Mouse (Mus musculus): Measurements from ENCODE around the gene Ano6. TPM values are rescaled to one million over a fixed set of nuclear protein-coding genes. Genes with fewer than 3 reads are reported as not detected.

The Ano6 gene
- polyA plus RNA-seq, 1 experiment from 2014 or later, result 52.3 TPM

DNA sequence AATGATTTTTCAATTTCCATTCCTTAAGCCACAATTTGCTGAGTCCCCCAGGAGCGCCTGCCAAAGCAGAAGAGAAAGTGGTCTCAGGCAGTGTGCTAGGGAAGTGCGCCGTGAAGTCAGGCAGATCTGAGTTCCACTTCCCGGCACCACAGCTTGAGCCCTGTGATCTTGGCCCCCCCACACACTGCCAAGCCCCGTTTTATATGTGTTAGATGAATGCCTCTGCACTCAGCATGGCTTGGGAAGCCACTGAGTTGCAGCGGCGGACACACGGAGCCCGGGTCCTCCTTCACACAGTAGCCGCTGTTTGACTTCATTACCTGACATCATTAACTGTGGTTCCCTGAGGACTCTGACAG is 172.5 kb downstream of the Ano6 start:
- Histone ChIP-seq H3K9ac (no peak overlapping the region), H3K4me2 (no peak overlapping the region), H3K4me3 (no peak overlapping the region), H3K27ac (no peak overlapping the region), H3K9me3 (no peaks in the 10 kb centered on the region), H3K4me1 (peaks cover 19% of the 10 kb centered on the region), H3K36me3 (peaks cover 36% of the 10 kb centered on the region), H3K27me3 (no peaks in the 10 kb centered on the region)
- 73% methylated on average over 10 of the region's 10 CpGs for WGBS
- ATAC-seq (ENCODE audit: insufficient number of reproducible peaks, insufficient read depth, low FRiP score, low TSS enrichment, low read depth), result no peak

GRCm38 (mm10) chr15:95963533-95964250 is 173.0 kb downstream of the Ano6 start:
- Histone ChIP-seq H3K4me3 (no peak overlapping the region), H3K4me2 (no peak overlapping the region), H3K27ac (no peak overlapping the region), H3K9ac (no peak overlapping the region), H3K36me3 (peaks cover 36% of the 10 kb centered on the region), H3K9me3 (no peaks in the 10 kb centered on the region), H3K27me3 (no peaks in the 10 kb centered on the region), H3K4me1 (peaks cover 19% of the 10 kb centered on the region)
- no peak for ATAC-seq (ENCODE audit: insufficient number of reproducible peaks, insufficient read depth, low FRiP score, low TSS enrichment, low read depth)
- 79% methylated on average over 12 of the region's 12 CpGs for WGBS

GRCm38 (mm10) chr15:95964251-95964561 is 173.6 kb downstream of the Ano6 start:
- no peak for ATAC-seq (ENCODE audit: insufficient number of reproducible peaks, insufficient read depth, low FRiP score, low TSS enrichment, low read depth)
- 67% methylated on average over 4 of the region's 4 CpGs for WGBS
- H3K9ac ChIP-seq, result no peak overlapping the region
- peaks cover 36% of the 10 kb centered on the region for H3K36me3 ChIP-seq
- H3K4me2 ChIP-seq, result no peak overlapping the region
- H3K9me3 ChIP-seq, result no peaks in the 10 kb centered on the region
- no peaks in the 10 kb centered on the region for H3K27me3 ChIP-seq
- peaks cover 19% of the 10 kb centered on the region for H3K4me1 ChIP-seq
- H3K27ac ChIP-seq, result no peak overlapping the region
- no peak overlapping the region for H3K4me3 ChIP-seq

DNA sequence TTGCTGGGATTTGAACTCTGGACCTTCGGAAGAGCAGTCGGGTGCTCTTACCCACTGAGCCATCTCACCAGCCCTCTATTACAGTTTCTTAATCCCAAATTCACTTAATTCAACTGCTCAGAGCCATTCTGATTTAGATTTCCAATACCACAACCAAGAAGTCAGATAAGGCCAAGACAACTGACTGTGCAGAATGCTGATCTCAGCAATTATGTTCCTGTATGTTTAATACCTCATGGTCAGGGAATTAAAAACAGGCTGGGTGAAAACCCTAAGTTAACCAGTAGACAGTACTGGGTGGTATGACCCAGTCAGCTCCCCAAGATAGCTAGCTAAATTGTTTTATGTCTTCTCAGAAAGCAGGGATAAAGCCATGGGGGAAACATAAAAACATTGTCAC is 176.3 kb downstream of the Ano6 start:
- Histone ChIP-seq H3K9me3 (no peaks in the 10 kb centered on the region), H3K27ac (no peak overlapping the region), H3K4me2 (no peak overlapping the region), H3K4me1 (peaks cover 19% of the 10 kb centered on the region), H3K27me3 (no peaks in the 10 kb centered on the region), H3K36me3 (peaks cover 43% of the 10 kb centered on the region), H3K4me3 (no peak overlapping the region), H3K9ac (no peak overlapping the region)
- no peak for ATAC-seq (ENCODE audit: insufficient number of reproducible peaks, insufficient read depth, low FRiP score, low TSS enrichment, low read depth)
- WGBS, result 95% methylated on average over 2 of the region's 2 CpGs

- no peak overlapping the region for H3K4me2 ChIP-seq
- ATAC-seq (ENCODE audit: insufficient number of reproducible peaks, insufficient read depth, low FRiP score, low TSS enrichment, low read depth), result no peak
- H3K9me3 ChIP-seq, result no peaks in the 10 kb centered on the region
- H3K4me3 ChIP-seq, result no peak overlapping the region
- peaks cover 19% of the 10 kb centered on the region for H3K4me1 ChIP-seq
- no peak overlapping the region for H3K9ac ChIP-seq
- peaks cover 45% of the 10 kb centered on the region for H3K36me3 ChIP-seq
- no peaks in the 10 kb centered on the region for H3K27me3 ChIP-seq
- no peak overlapping the region for H3K27ac ChIP-seq
- 79% methylated on average over 16 of the region's 16 CpGs for WGBS
Observed at GRCm38 (mm10) chr15:95967516-95968196, 177.0 kb downstream of the Ano6 start.

DNA sequence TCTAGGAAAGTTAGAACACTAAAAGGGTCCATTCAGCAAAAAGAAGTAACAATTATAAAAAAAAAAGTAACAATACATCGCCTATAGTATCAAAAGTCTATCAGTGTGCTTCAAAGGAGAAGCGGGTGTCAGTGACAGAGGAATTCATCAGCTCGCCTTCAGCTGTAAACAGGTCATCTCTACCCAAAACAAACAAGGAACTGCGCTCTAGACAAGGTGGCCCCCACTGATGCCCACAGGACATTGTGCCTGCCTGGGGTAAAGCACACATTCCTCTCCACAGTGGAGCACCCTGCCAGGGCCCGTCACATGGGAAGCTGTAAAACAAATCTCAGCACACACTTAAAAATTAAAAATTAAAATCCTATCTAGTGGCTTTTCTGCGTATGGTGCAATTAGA is 179.0 kb downstream of the Ano6 start:
- ATAC-seq (ENCODE audit: insufficient number of reproducible peaks, insufficient read depth, low FRiP score, low TSS enrichment, low read depth), result no peak
- H3K36me3 ChIP-seq, result peaks cover 62% of the 10 kb centered on the region
- no peaks in the 10 kb centered on the region for H3K27me3 ChIP-seq
- no peak overlapping the region for H3K4me2 ChIP-seq
- H3K4me1 ChIP-seq, result peaks cover 3% of the 10 kb centered on the region; the same call in 1 of the 2 replicates
- no peak overlapping the region for H3K4me3 ChIP-seq
- no peak overlapping the region for H3K27ac ChIP-seq
- no peaks in the 10 kb centered on the region for H3K9me3 ChIP-seq
- no peak overlapping the region for H3K9ac ChIP-seq
- WGBS, result 76% methylated on average over 6 of the region's 6 CpGs

DNA sequence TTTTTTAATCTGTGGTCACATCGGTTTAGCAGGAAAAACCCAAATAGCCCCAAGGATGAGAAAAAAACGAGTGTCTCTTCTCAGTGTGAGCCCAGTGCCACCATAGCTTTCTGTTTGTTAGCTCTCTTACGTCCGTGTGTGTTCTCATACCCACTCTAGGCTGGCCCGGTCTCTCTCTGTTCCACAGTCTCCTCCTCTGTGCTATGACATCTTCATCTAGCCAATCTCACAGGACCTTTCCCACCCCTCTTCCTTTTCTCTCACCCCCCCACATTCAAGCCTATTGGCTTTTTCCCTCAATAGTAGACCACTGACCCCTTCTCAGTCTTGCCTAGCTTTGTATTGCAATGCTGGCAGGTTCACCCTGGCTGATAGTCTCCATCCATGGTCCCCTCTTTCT is 179.5 kb downstream of the Ano6 start:
- no peak overlapping the region for H3K9ac ChIP-seq
- H3K27ac ChIP-seq, result no peak overlapping the region
- H3K36me3 ChIP-seq, result peaks cover 62% of the 10 kb centered on the region
- 79% methylated on average over 5 of the region's 5 CpGs for WGBS
- no peak overlapping the region for H3K4me3 ChIP-seq
- ATAC-seq (ENCODE audit: insufficient number of reproducible peaks, insufficient read depth, low FRiP score, low TSS enrichment, low read depth), result no peak
- H3K9me3 ChIP-seq, result no peaks in the 10 kb centered on the region
- no peaks in the 10 kb centered on the region for H3K4me1 ChIP-seq
- no peaks in the 10 kb centered on the region for H3K27me3 ChIP-seq
- no peak overlapping the region for H3K4me2 ChIP-seq

DNA sequence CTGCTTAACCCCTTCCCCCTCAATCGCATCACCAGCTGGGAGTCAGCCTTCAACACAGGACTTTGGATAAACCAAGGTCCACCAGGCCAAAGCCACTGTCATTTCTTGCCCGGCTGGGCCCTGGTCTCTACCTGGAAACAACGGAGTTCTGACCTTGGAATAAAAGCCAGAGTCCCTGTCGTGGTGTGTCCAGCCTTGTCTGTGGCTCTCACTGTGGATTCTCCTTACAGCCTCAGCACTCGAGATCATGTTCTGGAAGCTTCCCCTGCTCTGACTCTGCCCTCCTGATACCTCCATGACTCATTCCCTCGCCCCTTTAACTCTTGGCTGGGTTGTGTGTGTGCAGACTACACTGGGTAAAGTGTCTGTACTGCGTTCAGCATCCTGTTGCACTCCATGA is 180.0 kb downstream of the Ano6 start:
- H3K4me2 ChIP-seq, result no peak overlapping the region
- ATAC-seq (ENCODE audit: insufficient number of reproducible peaks, insufficient read depth, low FRiP score, low TSS enrichment, low read depth), result no peak
- no peaks in the 10 kb centered on the region for H3K9me3 ChIP-seq
- peaks cover 65% of the 10 kb centered on the region for H3K36me3 ChIP-seq
- no peak overlapping the region for H3K27ac ChIP-seq
- no peak overlapping the region for H3K9ac ChIP-seq
- H3K27me3 ChIP-seq, result no peaks in the 10 kb centered on the region
- no peaks in the 10 kb centered on the region for H3K4me1 ChIP-seq
- 91% methylated on average over 7 of the region's 7 CpGs for WGBS
- no peak overlapping the region for H3K4me3 ChIP-seq

DNA sequence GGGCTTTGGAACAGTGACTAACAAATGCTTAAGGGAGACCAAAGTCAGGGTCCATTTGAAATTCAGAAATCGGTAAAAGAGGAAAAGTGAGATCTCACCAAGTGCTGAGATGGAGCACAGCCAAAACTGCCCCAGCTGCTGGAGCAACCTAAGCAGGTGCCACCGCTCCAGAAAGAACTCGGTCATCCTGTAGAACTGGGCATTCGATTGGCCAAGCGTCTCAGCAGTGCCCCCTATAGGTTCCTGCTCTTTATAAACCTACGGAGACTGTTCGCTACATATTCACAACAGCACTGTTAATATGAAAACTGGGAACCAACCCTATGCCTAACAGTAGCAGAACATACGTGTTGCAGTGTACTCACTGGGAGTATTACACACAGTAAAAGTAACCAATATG is 180.7 kb downstream of the Ano6 start:
- Histone ChIP-seq H3K9me3 (no peaks in the 10 kb centered on the region), H3K4me1 (no peaks in the 10 kb centered on the region), H3K9ac (no peak overlapping the region), H3K36me3 (peaks cover 66% of the 10 kb centered on the region), H3K4me3 (no peak overlapping the region), H3K4me2 (no peak overlapping the region), H3K27me3 (no peaks in the 10 kb centered on the region), H3K27ac (no peak overlapping the region)
- no peak for ATAC-seq (ENCODE audit: insufficient number of reproducible peaks, insufficient read depth, low FRiP score, low TSS enrichment, low read depth)
- 89% methylated on average over 8 of the region's 8 CpGs for WGBS

- Histone ChIP-seq H3K36me3 (peaks cover 60% of the 10 kb centered on the region), H3K4me2 (no peak overlapping the region), H3K4me3 (no peak overlapping the region), H3K4me1 (peaks cover 2% of the 10 kb centered on the region; the same call in 1 of the 2 replicates), H3K27me3 (no peaks in the 10 kb centered on the region), H3K9ac (no peak overlapping the region), H3K9me3 (no peaks in the 10 kb centered on the region), H3K27ac (no peak overlapping the region)
- 93% methylated on average over 15 of the region's 15 CpGs for WGBS
- no peak for ATAC-seq (ENCODE audit: insufficient number of reproducible peaks, insufficient read depth, low FRiP score, low TSS enrichment, low read depth)
Observed at GRCm38 (mm10) chr15:95972156-95972555, 181.5 kb downstream of the Ano6 start.

GRCm38 (mm10) chr15:95972621-95973020 is 182.0 kb downstream of the Ano6 start:
- no peaks in the 10 kb centered on the region for H3K9me3 ChIP-seq
- no peak for ATAC-seq (ENCODE audit: insufficient number of reproducible peaks, insufficient read depth, low FRiP score, low TSS enrichment, low read depth)
- H3K9ac ChIP-seq, result no peak overlapping the region
- 90% methylated on average over 12 of the region's 12 CpGs for WGBS
- peaks cover 2% of the 10 kb centered on the region; the same call in 1 of the 2 replicates for H3K4me1 ChIP-seq
- H3K4me2 ChIP-seq, result no peak overlapping the region
- peaks cover 56% of the 10 kb centered on the region for H3K36me3 ChIP-seq
- no peak overlapping the region for H3K27ac ChIP-seq
- H3K4me3 ChIP-seq, result no peak overlapping the region
- no peaks in the 10 kb centered on the region for H3K27me3 ChIP-seq

DNA sequence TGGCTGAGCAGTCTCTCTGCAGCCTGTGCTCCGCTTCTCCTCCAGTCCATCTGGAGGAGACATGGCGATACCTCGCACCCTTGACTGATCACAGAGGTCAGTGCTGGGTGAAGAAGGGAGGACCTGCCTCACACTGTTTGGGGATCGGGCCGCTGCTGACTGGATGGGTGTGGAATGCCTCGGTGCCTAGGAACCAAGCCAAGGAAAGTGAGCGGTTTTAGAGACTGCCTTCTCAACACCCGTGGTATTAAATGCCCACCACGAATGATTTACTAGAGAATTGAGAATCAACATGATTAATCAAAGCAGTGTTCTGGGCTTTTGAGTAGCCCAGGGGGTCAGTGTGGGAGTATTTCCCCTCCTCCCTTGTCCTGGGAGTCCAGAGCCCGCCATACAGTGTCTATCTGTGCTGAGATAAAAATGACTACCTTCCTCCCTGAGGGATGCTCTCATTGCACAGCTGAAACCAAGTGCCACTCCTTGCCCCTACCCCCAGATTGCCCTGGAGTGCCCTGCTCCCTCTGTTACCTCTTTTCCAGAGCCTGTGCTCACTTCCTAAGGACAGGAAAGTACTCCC is 183.5 kb downstream of the Ano6 start:
- Histone ChIP-seq H3K27me3 (no peaks in the 10 kb centered on the region), H3K36me3 (peaks cover 44% of the 10 kb centered on the region), H3K4me1 (peaks cover 2% of the 10 kb centered on the region; the same call in 1 of the 2 replicates), H3K27ac (no peak overlapping the region), H3K9me3 (no peaks in the 10 kb centered on the region), H3K4me2 (no peak overlapping the region), H3K4me3 (no peak overlapping the region), H3K9ac (no peak overlapping the region)
- no peak for ATAC-seq (ENCODE audit: insufficient number of reproducible peaks, insufficient read depth, low FRiP score, low TSS enrichment, low read depth)
- WGBS, result 89% methylated on average over 10 of the region's 10 CpGs
